Mouse (Mus musculus) liver, embryonic 14.5 days (tissue): ENCODE results near the gene G6pdx. TPM values are rescaled to one million over a fixed set of nuclear protein-coding genes. Genes with fewer than 3 reads are reported as not detected.

Source experiments
- ATAC-seq: fragments of 200-750 bp; cut with Nextera tagmentation; 2 replicates; pipeline ENCODE4 v1.8.0; 2017; ENCODE audit warnings: moderate number of reproducible peaks, mild to moderate bottlenecking, moderate library complexity; ENCODE audit not compliant: insufficient read depth
- DNase-seq, 3 experiments: peaks; one replicate each; pipeline ENCODE4 v3.0.0-alpha.2; 2012 to 2013; ENCODE audit warnings: low read depth in 3 of 3, low spot score in 3 of 3
- H3K27ac ChIP-seq: fragments of 300-500 bp; sonication (generic); 2 replicates; pipeline ENCODE4 v1.5.1; 2014; ENCODE audit warnings: moderate library complexity, mild to moderate bottlenecking, control low read depth, inconsistent platforms
- H3K27me3 ChIP-seq: fragments of 300-500 bp; sonication (generic); 2 replicates; pipeline ENCODE4 v1.6.1; 2014; ENCODE audit warnings: mild to moderate bottlenecking, low read length, moderate library complexity; ENCODE audit not compliant: control insufficient read depth, insufficient read depth
- H3K36me3 ChIP-seq: fragments of 300-500 bp; sonication (generic); replicated peaks from 2 replicates; pipeline ENCODE4 v1.6.1; 2014; ENCODE audit warnings: low read depth; ENCODE audit not compliant: control insufficient read depth, insufficient read depth
- H3K4me1 ChIP-seq, 2 experiments: fragments of 200-500 bp in 1 of 2; fragments of 300-500 bp in 1 of 2; sonication (generic) in 1 of 2; replicated peaks; 2 replicates each; pipeline ENCODE4 v1.6.1; 2012 to 2014; ENCODE audit warnings: antibody characterized with exemption in 1 of 2, inconsistent platforms in 1 of 2, low read length in 1 of 2; ENCODE audit not compliant: control insufficient read depth in 2 of 2, insufficient read depth in 2 of 2
- H3K4me2 ChIP-seq: fragments of 300-500 bp; sonication (generic); 2 replicates; pipeline ENCODE4 v1.6.1; 2014; ENCODE audit warnings: low read depth, mild to moderate bottlenecking, control low read depth, moderate library complexity
- H3K4me3 ChIP-seq, 2 experiments: fragments of 200-500 bp in 1 of 2; fragments of 300-500 bp in 1 of 2; sonication (generic) in 1 of 2; 2 replicates each; pipeline ENCODE4 v1.5.1; 2012 to 2014; ENCODE audit warnings: low read depth in 2 of 2, low read length in 2 of 2, mild to moderate bottlenecking in 2 of 2, control low read depth in 1 of 2, inconsistent platforms in 1 of 2, moderate library complexity in 1 of 2; ENCODE audit not compliant: insufficient read depth in 1 of 2
- H3K9ac ChIP-seq: fragments of 300-500 bp; sonication (generic); replicated peaks from 2 replicates; pipeline ENCODE4 v1.6.1; 2014; ENCODE audit warnings: mild to moderate bottlenecking, control low read depth, moderate library complexity
- H3K9me3 ChIP-seq: fragments of 300-500 bp; sonication (generic); 2 replicates; pipeline ENCODE4 v1.6.1; 2016; ENCODE audit warnings: low read length, mixed read lengths; ENCODE audit not compliant: control insufficient read depth
- CTCF ChIP-seq: IDR thresholded peaks from 2 replicates; pipeline ENCODE4 v1.5.1; 2016; ENCODE audit warnings: antibody characterized with exemption, low read depth, control low read depth
- EP300 ChIP-seq: IDR thresholded peaks from 2 replicates; pipeline ENCODE4 v1.6.1; 2016; ENCODE audit warnings: antibody characterized with exemption, low read depth
- WGBS: fragments of 180-500 bp; shearing (Covaris S2); extraction: QIAGEN DNeasy Blood & Tissue Kit; methylation state at CpG from one replicate; pipeline ENCODE4 v1.1.7; 2014; ENCODE audit not compliant: insufficient replicate concordance; 5-methylcytosine and 5-hydroxymethylcytosine counted together
- polyA plus RNA-seq, 2 experiments: library from polyadenylated mRNA; depleted of rRNA in 1 of 2; stranded (reverse) in 1 of 2; unstranded in 1 of 2; fragments of >200 nt; fragmentation: Nextera tagmentation in 1 of 2; extraction: Ambion mirVana in 1 of 2; gene quantifications; 2 replicates each; pipeline versions ENCODE4 v1.2.1 to v1.2.3; 2012 to 2014

G6pdx gene
- 26.3 and 28.7 TPM in 2 replicates for polyA plus RNA-seq (2012; rRNA removed)
- polyA plus RNA-seq (2014; fragmentation: Nextera tagmentation; extraction: Ambion mirVana) = 44.7 and 49.5 TPM in 2 replicates

- Histone ChIP-seq H3K36me3 (peaks cover 5% of the 10 kb centered on the region), H3K4me1 (peaks cover 19 to 37% of the 10 kb centered on the region in 2 experiments), H3K4me3 (peak within 1 kb of the TSS; percentile 72 to 99), H3K27me3 (no peaks in the 10 kb centered on the region), H3K27ac (peak within 1 kb of the TSS; percentile 88), H3K9ac (peak within 1 kb of the TSS; percentile 73), H3K9me3 (no peaks in the 10 kb centered on the region), H3K4me2 (peak within 1 kb of the TSS; percentile 83)
- peak; percentile 76 to 82 (median 80) for DNase-seq
- TF ChIP-seq EP300 (no peak), CTCF (peak; percentile 58)
- WGBS = 15% methylated on average over 25 of the region's 25 CpGs
- ATAC-seq = peak; percentile 75
Measured at GRCm38 (mm10) chrX:74428826-74429276, at the start of gene G6pdx. Gene G6pdx (minus strand): TSS chrX:74429194.

GRCm38 (mm10) chrX:74452773-74453172, 23.8 kb upstream of the G6pdx start:
- Histone ChIP-seq H3K36me3 (peaks cover 9% of the 10 kb centered on the region), H3K27me3 (no peaks in the 10 kb centered on the region), H3K4me1 (no peaks in the 10 kb centered on the region), H3K4me2 (no peak overlapping the region), H3K4me3 (no peak overlapping the region), H3K9ac (no peak overlapping the region), H3K9me3 (no peaks in the 10 kb centered on the region), H3K27ac (no peak overlapping the region)
- no peak for TF ChIP-seq EP300
- peak; percentile 53; the same call in 1 of the 2 replicates for TF ChIP-seq CTCF
- DNase-seq (peak in 1 of 3 experiments; percentile 3), ATAC-seq (peak; percentile 39; the same call in 1 of the 2 replicates)
- WGBS = 6% methylated on average over 4 of the region's 4 CpGs

- no peaks in the 10 kb centered on the region for H3K27me3 ChIP-seq
- ATAC-seq = no peak
- no peak overlapping the region for H3K4me2 ChIP-seq
- no peak for DNase-seq
- 58% methylated on average over 4 of the region's 4 CpGs for WGBS
- TF ChIP-seq EP300 = no peak
- TF ChIP-seq CTCF = no peak
- H3K4me3 ChIP-seq = no peak overlapping the region
- no peak overlapping the region for H3K27ac ChIP-seq
- peaks cover 9% of the 10 kb centered on the region for H3K36me3 ChIP-seq
- H3K9ac ChIP-seq = no peak overlapping the region
- no peaks in the 10 kb centered on the region for H3K9me3 ChIP-seq
- no peaks in the 10 kb centered on the region for H3K4me1 ChIP-seq
Measured at GRCm38 (mm10) chrX:74451157-74451912, 22.3 kb upstream of the G6pdx start.

- TF ChIP-seq EP300 (no peak), CTCF (no peak)
- H3K4me3 ChIP-seq = peak overlapping the region; percentile 72 to 99
- H3K9me3 ChIP-seq = no peaks in the 10 kb centered on the region
- H3K4me1 ChIP-seq = peaks cover 15 to 32% of the 10 kb centered on the region in 2 experiments
- peaks cover 5% of the 10 kb centered on the region for H3K36me3 ChIP-seq
- peak; percentile 45; the same call in 1 of the 2 replicates for ATAC-seq
- no peaks in the 10 kb centered on the region for H3K27me3 ChIP-seq
- peak overlapping the region; percentile 73 for H3K9ac ChIP-seq
- H3K27ac ChIP-seq = peak overlapping the region; percentile 88
- 11% methylated on average over 22 of the region's 22 CpGs for WGBS
- peak overlapping the region; percentile 83 for H3K4me2 ChIP-seq
- peak; percentile 71 to 77 (median 71) for DNase-seq
Measured at GRCm38 (mm10) chrX:74429290-74429821, 362 bp upstream of the G6pdx start.
